Mouse (Mus musculus) midbrain, postnatal 0 days (tissue): ENCODE measurements around the gene Ptprd. TPM values are rescaled to one million over a fixed set of nuclear protein-coding genes. Genes with fewer than 3 reads are reported as not detected.

Source experiments
- ATAC-seq: fragments of 200-750 bp; cut with Nextera tagmentation; 2 replicates; pipeline ENCODE4 v1.8.0; 2017; ENCODE audit warnings: moderate number of reproducible peaks, mild to moderate bottlenecking, moderate TSS enrichment, moderate library complexity; ENCODE audit not compliant: low FRiP score
- DNase-seq: peaks from one replicate; pipeline ENCODE4 v3.0.0-alpha.2; 2015; ENCODE audit warnings: low spot score
- H3K27ac ChIP-seq: fragments of 300-500 bp; sonication (generic); 2 replicates; pipeline ENCODE4 v1.5.1; 2014; ENCODE audit warnings: low read depth, mild to moderate bottlenecking, low read length, mixed read lengths
- H3K27me3 ChIP-seq: fragments of 300-500 bp; sonication (generic); 2 replicates; pipeline ENCODE4 v1.6.1; 2014; ENCODE audit warnings: low read length, control low read depth, mixed read lengths; ENCODE audit not compliant: insufficient read depth
- H3K36me3 ChIP-seq: fragments of 300-500 bp; sonication (generic); 2 replicates; pipeline ENCODE4 v1.6.1; 2014; ENCODE audit warnings: low read length, control low read depth, mixed read lengths; ENCODE audit not compliant: insufficient read depth
- H3K4me1 ChIP-seq: fragments of 300-500 bp; sonication (generic); 2 replicates; pipeline ENCODE4 v1.6.1; 2014; ENCODE audit warnings: mild to moderate bottlenecking, control low read depth, antibody characterized with exemption, low read length, mixed read lengths; ENCODE audit not compliant: insufficient read depth
- H3K4me2 ChIP-seq: fragments of 300-500 bp; sonication (generic); 2 replicates; pipeline ENCODE4 v1.6.1; 2014; ENCODE audit warnings: low read depth, mild to moderate bottlenecking, low read length, mixed read lengths; ENCODE audit not compliant: poor library complexity, severe bottlenecking
- H3K4me3 ChIP-seq: fragments of 300-500 bp; sonication (generic); 2 replicates; pipeline ENCODE4 v1.5.1; 2014; ENCODE audit warnings: low read depth, mild to moderate bottlenecking, low read length, moderate library complexity
- H3K9ac ChIP-seq: fragments of 300-500 bp; sonication (generic); replicated peaks from 2 replicates; pipeline ENCODE4 v1.6.1; 2014; ENCODE audit warnings: mild to moderate bottlenecking, low read length, moderate library complexity, mixed read lengths; ENCODE audit not compliant: poor library complexity, severe bottlenecking
- H3K9me3 ChIP-seq: fragments of 300-500 bp; sonication (generic); 2 replicates; pipeline ENCODE4 v1.6.1; 2016; ENCODE audit warnings: low read length, control low read depth
- CTCF ChIP-seq: IDR thresholded peaks from 2 replicates; pipeline ENCODE4 v1.5.1; 2016; ENCODE audit warnings: antibody characterized with exemption, mild to moderate bottlenecking
- WGBS: fragments of 180-500 bp; shearing (Covaris S2); extraction: QIAGEN DNeasy Blood & Tissue Kit; methylation state at CpG from one replicate; pipeline ENCODE4 v1.1.7; 2014; 5-methylcytosine and 5-hydroxymethylcytosine counted together
- polyA plus RNA-seq: library from polyadenylated mRNA; unstranded; fragments of >200 nt; fragmentation: Nextera tagmentation; extraction: Ambion mirVana; gene quantifications from 2 replicates; pipeline ENCODE4 v1.2.1, GENCODE M21; 2015
- total RNA-seq: library from RNA; depleted of rRNA; stranded (reverse); fragments of >200 nt; gene quantifications from 2 replicates; pipeline ENCODE4 v1.2.3, GENCODE M21; 2014

The Ptprd gene
- total and polyA plus RNA-seq, 2 experiments from 2014 or later: 66.1 to 102 TPM

DNA sequence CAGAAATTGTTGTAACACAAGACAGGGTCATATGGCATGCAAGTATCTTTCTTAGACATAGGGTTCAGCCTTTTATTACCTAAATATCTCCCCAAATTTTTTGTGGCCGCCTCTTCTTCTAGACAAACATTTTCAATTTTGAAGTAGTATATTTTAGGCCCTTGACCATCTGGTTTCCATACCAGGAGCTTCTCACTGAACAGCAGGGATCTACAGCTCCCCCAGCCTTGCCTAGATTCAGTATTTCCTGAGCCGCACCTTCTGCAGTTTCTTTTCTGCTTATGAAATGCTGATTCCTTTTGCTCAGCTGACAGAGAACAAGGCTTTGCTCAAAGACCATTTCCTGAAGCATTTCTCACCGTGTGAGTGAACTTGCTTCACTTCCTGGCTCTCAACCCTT, 1686.5 kb downstream of the Ptprd start:
- Histone ChIP-seq H3K36me3 (no peaks in the 10 kb centered on the region), H3K4me3 (no peak overlapping the region), H3K27ac (no peak overlapping the region), H3K4me1 (no peaks in the 10 kb centered on the region), H3K9ac (no peak overlapping the region), H3K4me2 (no peak overlapping the region), H3K27me3 (no peaks in the 10 kb centered on the region), H3K9me3 (no peaks in the 10 kb centered on the region)
- WGBS: 75% methylated on average over 3 of the region's 3 CpGs
- DNase-seq (no peak), ATAC-seq (no peak)
- no peak for TF ChIP-seq CTCF

DNA sequence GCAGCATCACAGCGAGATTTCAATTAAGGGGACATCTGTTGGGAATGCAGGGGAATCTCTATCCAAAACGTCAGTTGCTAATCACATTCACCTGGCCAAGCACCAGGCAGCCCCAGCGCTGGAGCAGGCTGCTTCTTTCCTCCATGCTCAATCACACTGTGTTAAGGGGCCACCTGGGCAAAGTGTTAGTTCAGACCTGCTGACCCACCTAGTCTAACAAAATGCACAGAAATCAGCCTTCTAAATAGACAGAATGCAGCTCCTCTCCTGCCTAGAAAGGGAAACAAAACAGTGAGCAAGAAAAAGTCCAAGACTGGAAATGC, 1708.5 kb downstream of the Ptprd start:
- TF ChIP-seq CTCF: no peak
- Histone ChIP-seq H3K27me3 (no peaks in the 10 kb centered on the region), H3K4me2 (no peak overlapping the region), H3K9me3 (no peaks in the 10 kb centered on the region), H3K27ac (no peak overlapping the region), H3K36me3 (no peaks in the 10 kb centered on the region), H3K4me3 (no peak overlapping the region), H3K9ac (no peak overlapping the region), H3K4me1 (no peaks in the 10 kb centered on the region)
- WGBS: 47% methylated on average over 3 of the region's 3 CpGs
- peak; percentile 7 for DNase-seq
- no peak for ATAC-seq

DNA sequence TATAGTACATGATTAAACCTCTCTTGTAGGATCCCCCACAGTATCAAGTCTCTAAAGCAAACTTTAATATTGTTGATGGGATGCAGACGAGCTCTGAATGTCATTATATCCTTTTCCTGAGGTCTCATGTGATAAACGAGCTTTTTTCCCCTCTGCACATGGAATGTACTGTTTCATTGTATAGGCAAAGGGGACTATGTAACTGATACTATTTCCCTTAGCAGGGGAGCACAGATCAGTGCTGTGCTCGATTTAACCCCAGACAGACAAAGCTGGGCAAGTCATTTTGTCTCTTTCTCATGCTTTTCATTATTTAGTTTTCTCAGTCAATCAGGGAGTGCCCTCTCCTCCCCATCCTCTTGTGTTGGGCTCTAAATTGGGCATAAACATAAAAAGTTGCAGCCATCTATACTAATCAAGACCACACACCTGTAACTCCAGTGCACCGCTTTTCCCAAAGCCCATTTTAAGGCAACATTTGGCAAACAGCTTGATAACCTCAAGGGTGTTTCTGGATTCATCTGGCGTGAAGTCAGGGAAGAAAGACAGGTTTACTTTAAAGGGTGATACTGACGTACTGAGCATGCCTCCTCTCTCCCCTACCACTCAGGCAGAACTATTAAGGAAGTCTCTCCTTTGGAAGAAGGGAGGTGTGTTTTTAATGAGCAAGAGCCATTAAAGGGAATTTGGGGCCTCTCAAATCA, 1709.0 kb downstream of the Ptprd start:
- Histone ChIP-seq H3K36me3 (no peaks in the 10 kb centered on the region), H3K9ac (no peak overlapping the region), H3K9me3 (no peaks in the 10 kb centered on the region), H3K4me3 (no peak overlapping the region), H3K27me3 (no peaks in the 10 kb centered on the region), H3K27ac (no peak overlapping the region), H3K4me2 (no peak overlapping the region), H3K4me1 (no peaks in the 10 kb centered on the region)
- 66% methylated on average over 6 of the region's 6 CpGs for WGBS
- no peak for DNase-seq
- TF ChIP-seq CTCF: no peak
- no peak for ATAC-seq

DNA sequence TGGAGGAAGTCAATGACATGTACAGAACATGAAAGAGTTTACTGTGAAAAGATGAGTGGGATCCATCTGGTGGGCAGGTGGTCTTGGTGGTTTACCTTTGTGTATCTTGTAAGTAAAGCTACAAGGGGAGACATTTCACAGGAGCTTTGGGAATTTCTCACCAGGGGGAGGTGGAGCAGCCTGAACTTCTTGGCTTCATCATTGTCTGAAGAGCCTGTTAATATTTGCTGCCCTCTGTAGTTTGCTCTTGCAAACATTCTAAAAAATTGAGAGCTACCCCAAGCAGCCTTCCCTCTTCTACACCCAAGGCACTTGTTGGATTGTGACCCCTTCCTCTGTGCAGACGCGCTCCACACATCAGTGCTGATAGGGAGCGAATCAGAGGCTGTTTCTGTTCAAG, 1725.9 kb downstream of the Ptprd start:
- Histone ChIP-seq H3K27me3 (no peaks in the 10 kb centered on the region), H3K4me1 (no peaks in the 10 kb centered on the region), H3K9ac (no peak overlapping the region), H3K27ac (no peak overlapping the region), H3K9me3 (no peaks in the 10 kb centered on the region), H3K36me3 (no peaks in the 10 kb centered on the region), H3K4me3 (no peak overlapping the region), H3K4me2 (no peak overlapping the region)
- 83% methylated on average over 3 of the region's 3 CpGs for WGBS
- peak; percentile 12 for DNase-seq
- peak; percentile 36; the same call in 1 of the 2 replicates for TF ChIP-seq CTCF
- no peak for ATAC-seq

DNA sequence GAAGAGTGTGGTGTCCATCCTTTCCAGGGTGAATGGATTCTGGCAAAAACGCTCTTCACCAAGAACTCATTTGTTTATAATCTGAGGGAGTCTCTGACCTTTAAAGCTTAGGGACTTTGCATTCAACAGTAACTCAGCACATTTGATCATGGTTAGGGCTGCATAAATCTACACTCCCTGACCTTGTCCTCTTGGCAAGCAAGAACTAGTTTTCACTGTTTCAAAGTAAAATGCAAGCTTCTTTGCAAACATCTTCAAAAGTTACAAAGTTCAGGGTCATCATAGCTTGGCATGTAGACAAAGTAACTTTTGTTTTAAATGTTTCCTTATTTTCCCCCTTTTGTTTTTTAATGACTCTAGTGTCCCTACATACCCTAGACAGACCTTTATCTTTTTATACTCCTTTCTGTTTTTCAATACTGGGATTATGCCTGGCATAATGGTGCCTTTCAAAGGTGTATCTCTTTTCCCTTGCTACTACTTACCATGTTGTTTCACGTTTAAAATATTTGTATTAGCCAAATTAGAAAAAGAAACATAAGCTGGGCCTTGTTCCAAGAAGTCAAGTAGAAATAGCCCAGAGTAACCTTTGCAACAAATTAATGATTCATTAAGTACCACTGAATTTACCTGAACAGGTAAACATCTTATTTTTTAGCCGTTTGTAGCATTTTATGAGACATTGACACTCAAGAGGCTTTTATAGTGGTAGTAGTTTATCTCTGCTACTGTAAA, 1743.2 kb downstream of the Ptprd start:
- 79% methylated on average over 3 of the region's 3 CpGs for WGBS
- Histone ChIP-seq H3K4me3 (no peak overlapping the region), H3K27ac (no peak overlapping the region), H3K36me3 (no peaks in the 10 kb centered on the region), H3K27me3 (no peaks in the 10 kb centered on the region), H3K4me2 (no peak overlapping the region), H3K4me1 (no peaks in the 10 kb centered on the region), H3K9me3 (no peaks in the 10 kb centered on the region), H3K9ac (no peak overlapping the region)
- DNase-seq (no peak), ATAC-seq (no peak)
- no peak for TF ChIP-seq CTCF

GRCm38 (mm10) chr4:76464682-76465081, 1747.1 kb downstream of the Ptprd start:
- no peaks in the 10 kb centered on the region for H3K36me3 ChIP-seq
- H3K27me3 ChIP-seq: no peaks in the 10 kb centered on the region
- no peaks in the 10 kb centered on the region for H3K9me3 ChIP-seq
- no peak overlapping the region for H3K4me2 ChIP-seq
- H3K9ac ChIP-seq: no peak overlapping the region
- H3K27ac ChIP-seq: no peak overlapping the region
- no peak for TF ChIP-seq CTCF
- H3K4me1 ChIP-seq: no peaks in the 10 kb centered on the region
- H3K4me3 ChIP-seq: no peak overlapping the region
- 84% methylated on average over 1 of the region's 1 CpGs for WGBS
- ATAC-seq: no peak
- DNase-seq: no peak
